Mouse (Mus musculus): ENCODE results near the gene Rhot2. TPM values are rescaled to one million over a fixed set of nuclear protein-coding genes. Genes with fewer than 3 reads are reported as not detected.
A peak's percentile ranks its signal among the peaks of the same experiment; 100 is the strongest.

The Rhot2 gene
- polyA plus RNA-seq, 1 experiment from 2014 or later, result 29.0 TPM

DNA sequence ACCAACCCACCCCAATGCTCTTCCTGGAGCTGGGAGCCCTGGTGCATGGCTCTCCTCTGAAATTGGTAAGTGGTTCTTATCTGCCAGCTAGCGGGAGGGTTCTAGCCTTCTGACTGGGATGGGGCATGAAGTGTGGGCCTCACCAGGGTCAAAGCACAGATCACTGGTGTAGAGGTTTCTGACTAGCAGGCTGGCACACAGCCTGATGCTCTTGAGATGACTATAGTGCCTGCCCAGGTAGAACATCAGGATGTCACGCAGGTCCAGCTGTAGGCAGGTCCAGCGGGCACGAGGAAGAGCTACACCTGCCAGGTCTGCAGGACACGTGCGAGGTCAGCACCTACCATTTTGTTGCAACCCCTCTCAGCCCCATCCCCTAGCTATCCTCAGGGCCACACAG is 15.6 kb upstream of the Rhot2 start:
- Histone ChIP-seq H3K9me3 (no peaks in the 10 kb centered on the region), H3K4me3 (peak overlapping the region; percentile 76), H3K27me3 (ENCODE audit: insufficient read depth, poor library complexity, severe bottlenecking) (no peaks in the 10 kb centered on the region), H3K36me3 (peaks cover 32% of the 10 kb centered on the region), H3K4me1 (peaks cover 28% of the 10 kb centered on the region), H3K27ac (no peak overlapping the region)
- WGBS, result 94% methylated on average over 6 of the region's 6 CpGs
- no peak for DNase-seq (ENCODE audit: low spot score)

GRCm38 (mm10) chr17:25843636-25844395 is 835 bp downstream of the Rhot2 start:
- H3K36me3 ChIP-seq, result peaks cover 77% of the 10 kb centered on the region
- peak overlapping the region; percentile 89 for H3K4me3 ChIP-seq
- H3K27ac ChIP-seq, result peak overlapping the region; percentile 96
- peaks cover 36% of the 10 kb centered on the region for H3K4me1 ChIP-seq
- H3K9me3 ChIP-seq, result no peaks in the 10 kb centered on the region
- H3K27me3 ChIP-seq (ENCODE audit: insufficient read depth, poor library complexity, severe bottlenecking), result no peaks in the 10 kb centered on the region
- 3% methylated on average over 38 of the region's 38 CpGs for WGBS
- DNase-seq (ENCODE audit: low spot score), result no peak

GRCm38 (mm10) chr17:25843122-25843521 is 1.5 kb downstream of the Rhot2 start:
- H3K36me3 ChIP-seq, result peaks cover 77% of the 10 kb centered on the region
- peak overlapping the region; percentile 96 for H3K27ac ChIP-seq
- peak overlapping the region; percentile 89 for H3K4me3 ChIP-seq
- H3K9me3 ChIP-seq, result no peaks in the 10 kb centered on the region
- 88% methylated on average over 4 of the region's 4 CpGs for WGBS
- no peaks in the 10 kb centered on the region for H3K27me3 ChIP-seq (ENCODE audit: insufficient read depth, poor library complexity, severe bottlenecking)
- DNase-seq (ENCODE audit: low spot score), result no peak
- peaks cover 37% of the 10 kb centered on the region for H3K4me1 ChIP-seq

DNA sequence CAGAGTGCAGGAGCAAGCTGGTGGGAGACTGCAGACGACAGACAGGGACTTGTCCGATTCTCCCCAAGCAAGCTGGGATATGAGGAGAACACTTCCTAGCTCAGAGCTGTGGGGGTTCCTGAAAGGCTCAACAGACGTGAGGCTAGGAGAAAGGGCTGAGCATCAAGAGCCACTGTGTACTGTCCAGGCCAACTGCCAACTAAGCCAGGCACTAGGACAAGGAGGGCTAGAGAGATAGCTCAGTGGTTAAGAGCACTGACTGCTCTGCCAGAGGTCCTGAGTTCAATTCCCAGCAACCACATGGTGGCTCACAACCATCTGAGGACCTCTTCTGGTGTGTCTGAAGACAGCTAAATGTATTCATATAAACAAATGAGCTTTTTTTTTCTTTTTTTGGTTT is 2.1 kb downstream of the Rhot2 start:
- Histone ChIP-seq H3K4me3 (no peak overlapping the region), H3K9me3 (no peaks in the 10 kb centered on the region), H3K27ac (no peak overlapping the region), H3K27me3 (ENCODE audit: insufficient read depth, poor library complexity, severe bottlenecking) (no peaks in the 10 kb centered on the region), H3K36me3 (peaks cover 76% of the 10 kb centered on the region), H3K4me1 (peaks cover 43% of the 10 kb centered on the region)
- DNase-seq (ENCODE audit: low spot score), result no peak
- WGBS, result 88% methylated on average over 3 of the region's 3 CpGs

DNA sequence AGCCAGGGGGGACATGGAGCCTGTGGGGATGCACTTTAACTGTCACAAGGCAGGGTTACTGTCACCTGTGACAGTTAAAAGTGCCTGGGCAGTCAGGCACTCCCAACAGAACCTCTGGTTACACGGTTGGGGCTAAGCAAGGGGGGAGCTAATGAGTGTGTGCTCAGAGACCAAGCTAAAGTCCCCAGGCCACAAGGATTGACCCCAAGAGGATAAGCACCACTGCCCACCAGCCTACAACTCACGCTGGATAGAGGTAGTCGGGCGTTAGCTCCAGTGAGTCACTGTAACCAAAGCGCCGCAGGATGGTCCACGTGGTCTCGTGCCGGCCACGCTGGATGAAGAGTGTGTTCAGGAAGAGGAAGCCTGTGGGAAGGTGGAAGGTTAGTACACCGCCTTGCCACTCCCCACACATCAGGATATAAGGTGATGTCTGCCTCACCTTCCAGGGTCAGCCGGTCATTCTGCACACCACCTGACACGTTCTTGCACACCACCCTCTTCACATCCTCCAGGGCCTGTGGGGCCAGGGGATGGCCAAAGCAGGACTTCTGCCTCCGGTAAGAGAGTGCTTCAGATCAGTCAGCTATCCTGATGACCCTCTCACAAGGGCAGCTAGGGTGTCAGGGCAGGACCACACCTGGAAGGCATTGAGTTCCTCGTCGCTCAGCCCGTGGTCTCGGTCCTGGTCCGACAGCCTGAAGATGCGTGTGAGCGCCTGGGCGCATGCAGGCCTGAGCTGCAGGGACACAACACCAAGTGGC is 3.4 kb downstream of the Rhot2 start, which contains the start of gene Gm20683:
Gm20683 (minus strand) TSS at position 647 of the 764 bp plus-strand sequence.
- H3K27me3 ChIP-seq (ENCODE audit: insufficient read depth, poor library complexity, severe bottlenecking), result no peaks in the 10 kb centered on the region
- DNase-seq (ENCODE audit: low spot score), result no peak
- no peak within 1 kb of the TSS for H3K4me3 ChIP-seq
- H3K4me1 ChIP-seq, result peaks cover 55% of the 10 kb centered on the region
- H3K9me3 ChIP-seq, result no peaks in the 10 kb centered on the region
- WGBS, result 95% methylated on average over 22 of the region's 22 CpGs
- no peak within 1 kb of the TSS for H3K27ac ChIP-seq
- H3K36me3 ChIP-seq, result peaks cover 67% of the 10 kb centered on the region

GRCm38 (mm10) chr17:25840519-25840918 is 4.1 kb downstream of the Rhot2 start:
- peaks cover 63% of the 10 kb centered on the region for H3K4me1 ChIP-seq
- H3K27ac ChIP-seq, result no peak overlapping the region
- no peak for DNase-seq (ENCODE audit: low spot score)
- 96% methylated on average over 6 of the region's 6 CpGs for WGBS
- peaks cover 67% of the 10 kb centered on the region for H3K36me3 ChIP-seq
- H3K9me3 ChIP-seq, result no peaks in the 10 kb centered on the region
- no peaks in the 10 kb centered on the region for H3K27me3 ChIP-seq (ENCODE audit: insufficient read depth, poor library complexity, severe bottlenecking)
- H3K4me3 ChIP-seq, result no peak overlapping the region

- Histone ChIP-seq H3K27ac (no peak overlapping the region), H3K36me3 (peaks cover 70% of the 10 kb centered on the region), H3K27me3 (ENCODE audit: insufficient read depth, poor library complexity, severe bottlenecking) (no peaks in the 10 kb centered on the region), H3K9me3 (no peaks in the 10 kb centered on the region), H3K4me1 (peaks cover 66% of the 10 kb centered on the region), H3K4me3 (no peak overlapping the region)
- WGBS, result 88% methylated on average over 14 of the region's 14 CpGs
- no peak for DNase-seq (ENCODE audit: low spot score)
These were observed 5.0 kb downstream of the Rhot2 start for GRCm38 (mm10) chr17:25839455-25840235.

DNA sequence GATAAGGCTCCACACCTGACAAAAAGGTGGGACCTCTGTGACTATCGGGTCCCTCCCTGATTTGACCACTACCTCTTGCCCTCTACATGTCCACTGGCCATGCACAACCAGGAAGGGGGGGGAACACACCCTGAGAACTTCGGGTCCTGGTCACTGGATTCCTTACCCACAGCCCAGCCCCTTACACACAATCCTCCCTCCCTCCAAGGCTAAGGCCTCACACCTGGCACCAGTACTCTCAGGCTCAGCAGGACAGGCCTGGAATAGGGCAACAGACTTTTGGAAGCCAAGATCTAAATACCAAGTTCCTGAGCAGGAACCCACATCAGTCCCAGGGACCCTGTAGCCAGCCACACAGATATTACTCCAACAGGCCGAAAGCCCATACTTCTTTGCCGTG is 5.7 kb downstream of the Rhot2 start:
- Histone ChIP-seq H3K4me1 (peaks cover 73% of the 10 kb centered on the region), H3K27ac (no peak overlapping the region), H3K4me3 (no peak overlapping the region), H3K9me3 (no peaks in the 10 kb centered on the region), H3K27me3 (ENCODE audit: insufficient read depth, poor library complexity, severe bottlenecking) (no peaks in the 10 kb centered on the region), H3K36me3 (peaks cover 70% of the 10 kb centered on the region)
- WGBS, result 84% methylated on average over 4 of the region's 4 CpGs
- no peak for DNase-seq (ENCODE audit: low spot score)

DNA sequence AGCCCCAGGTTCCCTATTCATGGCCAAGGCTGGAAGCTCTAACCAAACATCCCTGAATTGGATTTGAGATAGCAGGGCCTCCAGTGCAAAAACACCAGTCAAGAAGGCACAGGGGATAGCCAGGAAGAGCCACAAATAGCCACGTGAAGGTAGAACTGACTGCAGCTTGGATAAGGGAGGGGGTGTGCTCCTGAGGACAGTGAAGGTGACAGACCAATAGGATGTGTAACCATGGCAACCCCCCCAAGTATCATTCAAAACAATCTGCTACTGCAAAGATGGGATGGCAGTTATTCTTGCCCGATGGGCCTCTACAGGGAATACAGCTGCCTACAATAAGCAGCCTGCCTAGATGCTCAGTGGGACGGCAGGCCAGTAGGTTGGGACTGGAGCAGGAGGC is 7.1 kb downstream of the Rhot2 start:
- H3K27ac ChIP-seq, result peak overlapping the region; percentile 84
- no peaks in the 10 kb centered on the region for H3K9me3 ChIP-seq
- WGBS, result 44% methylated on average over 3 of the region's 3 CpGs
- peak overlapping the region; percentile 57 for H3K4me3 ChIP-seq
- H3K4me1 ChIP-seq, result peaks cover 68% of the 10 kb centered on the region
- H3K36me3 ChIP-seq, result peaks cover 65% of the 10 kb centered on the region
- DNase-seq (ENCODE audit: low spot score), result no peak
- H3K27me3 ChIP-seq (ENCODE audit: insufficient read depth, poor library complexity, severe bottlenecking), result no peaks in the 10 kb centered on the region

GRCm38 (mm10) chr17:25837076-25837410 is 7.6 kb downstream of the Rhot2 start, which contains the start of gene Rhbdl1:
Rhbdl1 (minus strand) TSS chr17:25837295.
- H3K4me3 ChIP-seq, result peak within 1 kb of the TSS; percentile 57
- peaks cover 69% of the 10 kb centered on the region for H3K4me1 ChIP-seq
- DNase-seq (ENCODE audit: low spot score), result no peak
- H3K27me3 ChIP-seq (ENCODE audit: insufficient read depth, poor library complexity, severe bottlenecking), result no peaks in the 10 kb centered on the region
- 2% methylated on average over 29 of the region's 29 CpGs for WGBS
- H3K27ac ChIP-seq, result peak within 1 kb of the TSS; percentile 84
- H3K9me3 ChIP-seq, result no peaks in the 10 kb centered on the region
- H3K36me3 ChIP-seq, result peaks cover 60% of the 10 kb centered on the region

- H3K9me3 ChIP-seq, result no peaks in the 10 kb centered on the region
- no peaks in the 10 kb centered on the region for H3K27me3 ChIP-seq (ENCODE audit: insufficient read depth, poor library complexity, severe bottlenecking)
- peak overlapping the region; percentile 84 for H3K27ac ChIP-seq
- WGBS, result 23% methylated on average over 23 of the region's 23 CpGs
- no peak for DNase-seq (ENCODE audit: low spot score)
- peaks cover 71% of the 10 kb centered on the region for H3K4me1 ChIP-seq
- H3K36me3 ChIP-seq, result peaks cover 59% of the 10 kb centered on the region
- peak overlapping the region; percentile 57 for H3K4me3 ChIP-seq
These were observed 8.1 kb downstream of the Rhot2 start for GRCm38 (mm10) chr17:25836397-25837075.

DNA sequence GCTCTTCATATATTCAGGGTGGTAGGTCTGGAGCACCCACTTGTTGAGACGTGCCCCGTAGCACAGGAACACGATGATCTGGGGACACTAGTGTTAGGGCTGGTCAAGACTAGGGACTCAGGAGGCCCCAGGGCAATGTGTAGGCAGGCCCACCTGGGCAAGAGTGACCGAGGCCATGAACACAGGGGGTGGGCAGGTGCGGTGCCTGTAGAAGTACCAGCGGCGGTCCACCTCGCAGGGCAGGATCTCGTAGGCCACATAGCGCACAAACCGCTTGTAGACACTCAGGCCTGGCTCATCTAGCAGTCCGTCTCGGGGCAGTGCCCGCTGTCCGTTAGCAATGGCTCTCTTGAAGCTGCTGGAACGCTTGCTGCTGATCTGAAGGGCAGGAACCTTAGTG is 8.8 kb downstream of the Rhot2 start:
- Histone ChIP-seq H3K27ac (peak overlapping the region; percentile 84), H3K4me3 (peak overlapping the region; percentile 57), H3K9me3 (no peaks in the 10 kb centered on the region), H3K4me1 (peaks cover 77% of the 10 kb centered on the region), H3K36me3 (peaks cover 59% of the 10 kb centered on the region), H3K27me3 (ENCODE audit: insufficient read depth, poor library complexity, severe bottlenecking) (no peaks in the 10 kb centered on the region)
- WGBS, result 95% methylated on average over 16 of the region's 16 CpGs
- no peak for DNase-seq (ENCODE audit: low spot score)

Measured in heart, embryonic 10.5 days (tissue).